In the genomic region with DNA sequence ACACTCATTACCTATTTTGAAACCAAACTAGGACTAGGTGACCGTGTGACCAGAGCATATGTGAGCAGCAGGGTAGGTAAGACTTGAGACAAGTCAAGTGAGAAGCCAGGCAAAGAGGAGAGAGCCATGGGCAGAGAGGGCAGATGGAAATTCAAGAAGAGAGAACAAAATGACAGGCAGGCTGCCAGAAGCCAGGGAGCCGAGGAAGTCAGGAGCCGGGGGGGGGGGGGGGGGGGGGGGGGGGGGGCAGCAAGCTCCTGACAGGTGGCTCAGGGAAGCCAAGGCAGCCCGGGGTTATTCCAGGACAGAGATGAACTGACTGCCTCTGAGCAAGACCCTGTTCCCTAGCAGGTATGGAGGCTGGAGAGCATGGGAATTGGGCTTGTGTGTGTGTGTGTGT, we compare ENCODE assay signal across 10 mouse cellular contexts. TPM values are rescaled to one million over a fixed set of nuclear protein-coding genes. Genes with fewer than 3 reads are reported as not detected.
A peak's percentile ranks its signal among the peaks of the same experiment; 100 is the strongest.
DNase-seq lines count a peak whose midpoint lies in the region; ATAC-seq lines count a peak whose summit lies in the region.
"Had no signal": no experiment of that assay in that cellular context is flagged by ENCODE, and none has a peak within 500 bp of the region (broad histone marks: within the 10 kb centered on the region; RNA-seq: fewer than 3 reads in every experiment).

No protein-coding gene starts in this region.

- ATAC-seq in cerebellum, adult (ENCODE audit: insufficient number of reproducible peaks, low FRiP score, low TSS enrichment) = peak; percentile 87
- ATAC-seq: activated CD4-positive, CD25-positive, alpha-beta regulatory T cell, adult 4 months had no signal

- DNase-seq in adrenal gland, postnatal 25 days = peak; percentile 16
- DNase-seq in adrenal gland, postnatal 14 days = no peak
- DNase-seq in kidney, postnatal 10 days = peak; percentile 20
- DNase-seq in kidney, adult 18-20 months = no peak
- peak; percentile 92 to 95 for DNase-seq in cerebellum, postnatal 36 days
- no peak for DNase-seq in left cerebral cortex, postnatal 14 days (ENCODE audit: low spot score in 2 of 2)
- DNase-seq in ovary, adult 18-20 months (ENCODE audit: low spot score) = no peak
- DNase-seq: midbrain, embryonic 14.5 days had no signal

- intact Hi-C loops in left cerebral cortex, postnatal 14 days (cut with DNase I) = no loop called here

RNA-seq across cellular contexts. Expression of a gene that starts 37.7 kb away (rescaled TPM):
- 2.0 and 3.7 TPM in 2 replicates for total RNA-seq in adrenal gland, postnatal 25 days (2021)
- total RNA-seq in adrenal gland, postnatal 14 days (2021) = 2.9 and 3.0 TPM in 2 replicates
- 10 to 100 TPM; 78.7 to 95.4 TPM for total RNA-seq in left cerebral cortex, postnatal 14 days (2021)

Comparison
In these comparisons a context has a peak if more than half of its experiments do, and no peak if none do; other contexts are left out.
1. DNase-seq: peak in adrenal gland, postnatal 25 days (single experiment), kidney, postnatal 10 days (single experiment) and cerebellum, postnatal 36 days (2 of 2); none in adrenal gland, postnatal 14 days (single experiment), kidney, adult 18-20 months (single experiment), left cerebral cortex, postnatal 14 days (0 of 2) and ovary, adult 18-20 months (single experiment).
2. RNA of a gene that starts 37.7 kb away (total RNA-seq): 78.7 to 95.4 TPM in left cerebral cortex, postnatal 14 days; 2.9 to 3.0 TPM in adrenal gland, postnatal 14 days and 2.0 to 3.7 TPM in adrenal gland, postnatal 25 days; every median in the first group is over 10 times any median in the second.